Mouse (Mus musculus) adrenal gland, adult 10 weeks (tissue): Measurements from ENCODE around the gene Gtf2b. TPM values are rescaled to one million over a fixed set of nuclear protein-coding genes. Genes with fewer than 3 reads are reported as not detected.

ENCODE experiments used
- polyA plus RNA-seq: library from polyadenylated mRNA; stranded (reverse); fragments of 350-450 nt; fragmentation: Illumina TruSeq; extraction: RNeasy Lipid Tissue Mini Kit (QIAGEN cat#74804); gene quantifications from one replicate; pipeline ENCODE4 v1.2.3, GENCODE M21; 2014; ENCODE audit warnings: low read depth, low replicate concordance

Gtf2b gene
- polyA plus RNA-seq, result 115 TPM

DNA sequence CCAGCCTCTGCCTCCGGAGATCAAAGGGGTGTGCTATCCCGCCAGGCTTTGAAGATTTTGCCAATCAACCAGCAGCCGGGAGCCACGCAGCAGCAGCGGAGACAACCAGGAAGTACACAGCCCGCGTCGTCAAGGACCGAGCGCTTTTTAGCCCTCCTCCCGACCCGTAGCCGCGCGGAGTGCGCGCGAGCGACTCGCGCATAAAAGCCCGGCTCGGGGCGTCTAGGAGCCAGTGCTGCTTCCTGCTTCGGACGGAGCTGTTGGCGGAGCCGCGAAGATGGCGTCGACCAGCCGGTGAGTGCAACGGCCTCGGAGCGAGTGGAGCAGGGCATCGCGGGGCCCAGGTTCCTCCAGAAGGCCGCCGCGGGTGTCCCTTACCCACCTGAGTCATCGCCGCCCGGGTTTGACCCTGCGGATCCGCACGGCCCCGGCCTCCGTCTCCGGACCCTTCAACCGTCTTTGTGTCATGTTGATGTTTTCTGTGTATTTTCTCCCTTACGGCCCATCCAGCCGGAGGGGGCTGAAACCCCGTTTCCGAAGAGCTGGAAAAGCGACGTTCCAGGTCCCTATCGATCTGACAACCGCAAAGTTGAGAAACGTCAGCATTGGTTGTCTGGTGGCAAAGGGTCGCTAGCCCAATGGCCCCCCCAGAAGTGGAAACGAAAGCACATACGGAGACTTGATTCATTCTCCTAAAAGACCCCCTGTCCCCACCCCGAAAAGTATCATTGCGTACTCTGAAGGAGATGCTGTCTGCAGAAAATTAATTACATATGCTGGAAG, at the start of gene Gtf2b:
Gtf2b (plus strand) TSS at position 51 of the 783 bp plus-strand sequence.

Other genes starting within 250 kb of the Gtf2b start
- gene Gbp7, start 234.7 kb upstream of the Gtf2b start, polyA plus RNA-seq, result 75.2 TPM
- gene Gbp3, start 205.0 kb upstream of the Gtf2b start, polyA plus RNA-seq, result 32.8 TPM
- gene Gbp2b, start 170.2 kb upstream of the Gtf2b start, polyA plus RNA-seq, result 0.17 TPM
- gene Gbp2, start 144.4 kb upstream of the Gtf2b start, polyA plus RNA-seq, result 51.0 TPM
- gene Kyat3, start 64.0 kb upstream of the Gtf2b start, polyA plus RNA-seq, result 47.5 TPM
- 137 TPM for gene Pkn2, start 117.0 kb downstream of the Gtf2b start, polyA plus RNA-seq